Mouse (Mus musculus) forebrain, embryonic 11.5 days (tissue): ENCODE measurements around the gene Olfr1497. TPM values are rescaled to one million over a fixed set of nuclear protein-coding genes. Genes with fewer than 3 reads are reported as not detected.
"Not testable (repeated sequence)": the region's sequence is repeated elsewhere in the genome, so short reads cannot be mapped to it uniquely, and the experiment has no call there.

ENCODE experiments used
- ATAC-seq: fragments of 200-750 bp; cut with Nextera tagmentation; replicated peaks from 2 replicates; pipeline ENCODE4 v1.8.0; 2017; ENCODE audit warnings: moderate TSS enrichment; ENCODE audit not compliant: low FRiP score
- DNase-seq: peaks from one replicate; pipeline ENCODE4 v3.0.0-alpha.2; 2017; ENCODE audit warnings: low spot score
- H3K27ac ChIP-seq: fragments of 300-500 bp; sonication (generic); 2 replicates; pipeline ENCODE4 v1.5.1; 2014; ENCODE audit warnings: low read depth, low read length
- H3K27me3 ChIP-seq: fragments of 300-500 bp; sonication (generic); 2 replicates; pipeline ENCODE4 v1.6.1; 2014; ENCODE audit warnings: mild to moderate bottlenecking, low read length, mixed read lengths; ENCODE audit not compliant: control insufficient read depth, insufficient read depth
- H3K36me3 ChIP-seq: fragments of 300-500 bp; sonication (generic); 2 replicates; pipeline ENCODE4 v1.6.1; 2014; ENCODE audit warnings: mild to moderate bottlenecking, low read length, moderate library complexity, mixed read lengths; ENCODE audit not compliant: control insufficient read depth, insufficient read depth
- H3K4me1 ChIP-seq: fragments of 300-500 bp; sonication (generic); replicated peaks from 2 replicates; pipeline ENCODE4 v1.6.1; 2014; ENCODE audit warnings: low read length, mixed read lengths; ENCODE audit not compliant: control insufficient read depth, insufficient read depth
- H3K4me2 ChIP-seq: fragments of 300-500 bp; sonication (generic); 2 replicates; pipeline ENCODE4 v1.6.1; 2014; ENCODE audit warnings: low read depth, mild to moderate bottlenecking, low read length, moderate library complexity, mixed read lengths; ENCODE audit not compliant: severe bottlenecking
- H3K4me3 ChIP-seq: fragments of 300-500 bp; sonication (generic); 2 replicates; pipeline ENCODE4 v1.5.1; 2014; ENCODE audit warnings: low read depth, low read length
- H3K9ac ChIP-seq: fragments of 300-500 bp; sonication (generic); 2 replicates; pipeline ENCODE4 v1.6.1; 2014; ENCODE audit warnings: low read length
- H3K9me3 ChIP-seq: fragments of 300-500 bp; sonication (generic); 2 replicates; pipeline ENCODE4 v1.6.1; 2016; ENCODE audit warnings: low read length, mixed read lengths; ENCODE audit not compliant: control insufficient read depth
- WGBS: fragments of 180-500 bp; shearing (Covaris S2); extraction: QIAGEN DNeasy Blood & Tissue Kit; methylation state at CpG from one replicate; pipeline ENCODE4 v1.1.7; 2014; 5-methylcytosine and 5-hydroxymethylcytosine counted together
- polyA plus RNA-seq: library from polyadenylated mRNA; unstranded; fragments of >200 nt; fragmentation: Nextera tagmentation; extraction: Ambion mirVana; gene quantifications from 2 replicates; pipeline ENCODE4 v1.2.1, GENCODE M21; 2014

The Olfr1497 gene
- polyA plus RNA-seq: not detected in 2 replicates

DNA sequence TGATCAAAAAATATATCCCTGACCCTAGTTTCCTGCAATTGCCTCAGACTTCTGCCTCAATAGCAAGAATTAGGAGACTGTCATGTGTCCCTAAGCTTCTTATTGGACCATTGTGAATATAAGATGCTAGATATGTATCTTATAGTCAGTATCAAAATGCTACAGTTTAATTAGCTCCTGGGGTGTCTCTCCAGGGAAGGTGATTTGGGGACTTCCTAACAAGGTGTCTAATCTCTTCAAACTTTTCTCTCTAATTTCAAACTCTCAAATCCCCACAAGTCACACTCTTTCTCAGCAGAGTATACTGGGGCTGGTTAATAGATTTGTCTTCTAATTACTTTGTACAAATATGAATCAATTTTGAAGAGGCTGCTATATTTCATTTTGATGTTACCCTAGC lies at the start of gene Olfr1497:
Gene Olfr1497, minus strand, starts transcription at position 101 of the 400 bp plus-strand sequence.
- no peak within 1 kb of the TSS for H3K4me3 ChIP-seq
- H3K9ac ChIP-seq: no peak within 1 kb of the TSS
- no peak for ATAC-seq
- no peak for DNase-seq
- H3K36me3 ChIP-seq: no peaks in the 10 kb centered on the region
- no peaks in the 10 kb centered on the region for H3K27me3 ChIP-seq
- H3K9me3 ChIP-seq: no peaks in the 10 kb centered on the region
- H3K4me1 ChIP-seq: no peaks in the 10 kb centered on the region
- no peak within 1 kb of the TSS for H3K4me2 ChIP-seq
- H3K27ac ChIP-seq: no peak within 1 kb of the TSS

DNA sequence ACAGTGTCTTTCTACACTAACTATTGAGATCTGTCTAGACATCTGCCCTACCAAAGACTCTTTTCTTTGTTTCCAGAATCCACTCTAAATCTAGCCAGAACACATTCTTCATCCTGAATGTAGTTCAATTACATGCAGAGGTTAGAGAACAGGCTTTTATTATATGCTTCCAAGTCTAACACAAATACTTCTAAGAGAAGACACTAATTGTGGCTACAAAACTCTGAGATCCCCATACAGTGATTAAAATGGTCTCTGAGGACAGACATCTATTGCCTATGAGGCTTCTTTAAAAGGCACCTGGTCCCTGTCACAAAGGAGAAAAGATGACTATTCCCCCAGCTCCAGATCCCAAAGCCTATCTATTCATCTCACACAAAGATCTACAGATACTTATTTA lies 32.4 kb upstream of the Olfr1497 start, which contains the start of gene Olfr1500:
Gene Olfr1500, minus strand, starts transcription at position 101 of the 400 bp plus-strand sequence.
- DNase-seq: no peak

GRCm38 (mm10) chr19:13828447-13828846 lies 30.4 kb upstream of the Olfr1497 start:
- 78% methylated on average over 3 of the region's 3 CpGs for WGBS
- Histone ChIP-seq H3K4me1 (no peaks in the 10 kb centered on the region), H3K4me3 (no peak overlapping the region), H3K4me2 (no peak overlapping the region), H3K36me3 (no peaks in the 10 kb centered on the region), H3K9ac (no peak overlapping the region), H3K27ac (no peak overlapping the region), H3K27me3 (no peaks in the 10 kb centered on the region), H3K9me3 (no peaks in the 10 kb centered on the region)
- DNase-seq: no peak
- no peak for ATAC-seq

More for the DNA sequence above, 32.4 kb upstream of the Olfr1497 start, which contains the start of gene Olfr1500:
- no peak within 1 kb of the TSS for H3K27ac ChIP-seq
- no peaks in the 10 kb centered on the region for H3K27me3 ChIP-seq
- no peak within 1 kb of the TSS for H3K9ac ChIP-seq
- H3K36me3 ChIP-seq: no peaks in the 10 kb centered on the region
- H3K9me3 ChIP-seq: no peaks in the 10 kb centered on the region
- ATAC-seq: no peak
- no peaks in the 10 kb centered on the region for H3K4me1 ChIP-seq
- H3K4me2 ChIP-seq: no peak within 1 kb of the TSS
- H3K4me3 ChIP-seq: no peak within 1 kb of the TSS

DNA sequence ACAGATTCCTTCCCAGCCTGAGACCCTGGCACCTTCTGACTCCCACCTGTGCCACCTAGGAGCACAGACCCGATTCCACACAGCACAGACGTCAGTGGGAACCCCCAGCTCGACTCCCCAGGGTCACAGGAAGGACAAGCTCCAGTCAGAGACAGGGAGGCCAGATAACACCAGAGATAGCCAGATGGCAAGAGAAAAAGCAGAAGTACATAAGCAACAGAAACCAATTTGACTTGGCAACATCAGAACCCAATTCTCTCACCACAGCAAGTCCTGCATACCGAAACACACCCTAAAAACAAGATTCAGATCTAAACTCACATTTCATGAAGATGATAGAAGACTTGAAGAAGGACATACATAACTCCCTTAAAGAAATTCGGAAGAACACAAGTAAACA lies 22.8 kb upstream of the Olfr1497 start:
- no peaks in the 10 kb centered on the region for H3K4me1 ChIP-seq
- WGBS: 68% methylated on average over 5 of the region's 5 CpGs
- H3K9ac ChIP-seq: no peak overlapping the region
- no peaks in the 10 kb centered on the region for H3K9me3 ChIP-seq
- ATAC-seq (no peak), DNase-seq (no peak)
- H3K36me3 ChIP-seq: no peaks in the 10 kb centered on the region
- no peak overlapping the region for H3K27ac ChIP-seq
- no peaks in the 10 kb centered on the region for H3K27me3 ChIP-seq
- no peak overlapping the region for H3K4me2 ChIP-seq
- no peak overlapping the region for H3K4me3 ChIP-seq

GRCm38 (mm10) chr19:13819347-13819746 lies 21.3 kb upstream of the Olfr1497 start, which contains the start of gene Olfr1499:
Olfr1499 (minus strand) TSS chr19:13819447.
- Histone ChIP-seq H3K4me1 (no peaks in the 10 kb centered on the region), H3K4me2 (no peak within 1 kb of the TSS), H3K4me3 (no peak within 1 kb of the TSS), H3K27ac (no peak within 1 kb of the TSS), H3K36me3 (no peaks in the 10 kb centered on the region), H3K9ac (no peak within 1 kb of the TSS), H3K27me3 (no peaks in the 10 kb centered on the region), H3K9me3 (no peaks in the 10 kb centered on the region)
- ATAC-seq (no peak), DNase-seq (no peak)

DNA sequence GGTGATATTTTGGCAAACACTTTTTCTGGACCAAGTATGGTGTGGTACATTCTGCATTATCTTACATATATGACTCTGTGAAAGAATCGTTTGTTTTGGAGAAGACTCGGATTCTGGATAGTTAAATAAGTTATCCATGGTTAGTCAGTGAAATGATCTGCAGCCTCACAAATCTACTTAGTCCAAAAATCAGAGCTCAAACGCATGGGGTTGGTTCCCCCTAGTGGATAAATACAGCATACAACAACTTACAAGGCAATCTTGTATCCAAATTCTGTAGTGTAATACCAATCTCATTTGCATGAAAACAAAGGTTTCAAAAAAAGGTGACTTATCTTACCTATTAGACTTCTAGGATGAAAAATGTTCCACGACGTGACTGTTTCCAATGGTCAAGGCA lies 20.8 kb upstream of the Olfr1497 start:
- H3K9me3 ChIP-seq: no peaks in the 10 kb centered on the region
- no peak for ATAC-seq
- DNase-seq: no peak
- no peaks in the 10 kb centered on the region for H3K4me1 ChIP-seq
- no peak overlapping the region for H3K9ac ChIP-seq
- no peaks in the 10 kb centered on the region for H3K27me3 ChIP-seq
- H3K36me3 ChIP-seq: no peaks in the 10 kb centered on the region
- H3K27ac ChIP-seq: no peak overlapping the region
- no peak overlapping the region for H3K4me3 ChIP-seq
- 31% methylated on average over 5 of the region's 5 CpGs for WGBS
- H3K4me2 ChIP-seq: no peak overlapping the region

GRCm38 (mm10) chr19:13812823-13813222 lies 14.8 kb upstream of the Olfr1497 start:
- Histone ChIP-seq H3K4me3 (no peak overlapping the region), H3K27me3 (no peaks in the 10 kb centered on the region), H3K27ac (no peak overlapping the region), H3K4me1 (no peaks in the 10 kb centered on the region), H3K9ac (no peak overlapping the region), H3K9me3 (no peaks in the 10 kb centered on the region), H3K36me3 (no peaks in the 10 kb centered on the region), H3K4me2 (no peak overlapping the region)
- ATAC-seq (no peak), DNase-seq (no peak)
- WGBS: 61% methylated on average over 2 of the region's 2 CpGs

DNA sequence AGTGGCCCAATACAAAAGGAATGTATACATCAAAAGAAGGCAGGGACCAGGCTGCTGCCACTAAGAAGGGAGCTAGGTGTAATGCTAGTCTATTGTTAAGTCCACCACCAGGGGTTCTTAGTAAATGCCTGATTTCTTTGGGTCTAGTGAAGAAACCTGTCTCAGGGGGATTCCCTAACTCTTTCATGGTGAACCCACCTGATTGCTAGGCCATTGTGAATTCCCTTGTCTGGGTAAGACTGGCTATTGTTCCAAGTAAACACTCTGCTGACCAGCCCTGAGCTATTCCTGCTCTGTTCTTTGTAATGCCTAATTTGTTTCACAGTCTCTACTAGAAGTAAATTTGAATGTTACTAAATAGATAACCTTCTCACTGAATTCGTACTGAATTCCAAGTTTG lies 7.5 kb upstream of the Olfr1497 start:
- not testable (repeated sequence) for DNase-seq, H3K27me3 ChIP-seq, H3K4me3 ChIP-seq, H3K4me2 ChIP-seq, ATAC-seq, H3K9me3 ChIP-seq, H3K4me1 ChIP-seq, H3K27ac ChIP-seq, H3K9ac ChIP-seq, H3K36me3 ChIP-seq
- WGBS: 69% methylated on average over 1 of the region's 1 CpGs

GRCm38 (mm10) chr19:13777578-13777977 lies 20.4 kb downstream of the Olfr1497 start, which contains the start of gene Olfr1496:
Olfr1496 (plus strand) TSS chr19:13777878.
- Histone ChIP-seq H3K27me3 (no peaks in the 10 kb centered on the region), H3K36me3 (no peaks in the 10 kb centered on the region), H3K9ac (no peak within 1 kb of the TSS), H3K4me2 (no peak within 1 kb of the TSS), H3K27ac (no peak within 1 kb of the TSS), H3K4me1 (no peaks in the 10 kb centered on the region), H3K4me3 (no peak within 1 kb of the TSS), H3K9me3 (no peaks in the 10 kb centered on the region)
- DNase-seq (no peak), ATAC-seq (no peak)
- 80% methylated on average over 1 of the region's 1 CpGs for WGBS
